Mouse (Mus musculus) MEL (cell line): ENCODE measurements around the gene Olfr1043. TPM values are rescaled to one million over a fixed set of nuclear protein-coding genes. Genes with fewer than 3 reads are reported as not detected.

Source experiments
- DNase-seq: peaks from one replicate; pipeline ENCODE4 v3.0.0; 2011; ENCODE audit warnings: low read depth, low spot score
- H3K27ac ChIP-seq: 2 replicates; pipeline ENCODE4 v1.5.1; 2012; ENCODE audit warnings: low read depth, mild to moderate bottlenecking, control low read depth, low read length, moderate library complexity; ENCODE audit not compliant: control insufficient read depth
- H3K27me3 ChIP-seq, 2 experiments: fragments of 150-350 bp in 1 of 2; sonication (generic) in 1 of 2; 2 replicates each; pipeline ENCODE4 v1.6.1; 2012; ENCODE audit warnings: low read length in 2 of 2, mild to moderate bottlenecking in 2 of 2, improper control_type of control experiment in 1 of 2, moderate library complexity in 1 of 2; ENCODE audit not compliant: insufficient read depth in 2 of 2, control insufficient read depth in 1 of 2
- H3K36me3 ChIP-seq, 2 experiments: 2 replicates each; pipeline ENCODE4 v1.6.1; 2012 to 2014; ENCODE audit warnings: low read length in 2 of 2, improper control_type of control experiment in 1 of 2, inconsistent platforms in 1 of 2, mild to moderate bottlenecking in 1 of 2; ENCODE audit not compliant: insufficient read depth in 2 of 2, control insufficient read depth in 1 of 2
- H3K4me1 ChIP-seq, 2 experiments: fragments of 150-350 bp in 1 of 2; sonication (generic) in 1 of 2; 2 replicates each; pipeline ENCODE4 v1.6.1; 2012; ENCODE audit warnings: low read length in 2 of 2, improper control_type of control experiment in 1 of 2, mild to moderate bottlenecking in 1 of 2; ENCODE audit not compliant: insufficient read depth in 2 of 2, control insufficient read depth in 1 of 2
- H3K4me3 ChIP-seq, 2 experiments: fragments of 150-350 bp in 1 of 2; sonication (generic) in 1 of 2; 2 replicates each; pipeline ENCODE4 v1.5.1; 2012; ENCODE audit warnings: low read depth in 2 of 2, low read length in 2 of 2, mild to moderate bottlenecking in 2 of 2, moderate library complexity in 2 of 2, control low read depth in 1 of 2, improper control_type of control experiment in 1 of 2; ENCODE audit not compliant: control insufficient read depth in 1 of 2, insufficient read depth in 1 of 2
- H3K79me2 ChIP-seq: 2 replicates; pipeline ENCODE4 v1.6.1; 2012; ENCODE audit warnings: mild to moderate bottlenecking, low read length, moderate library complexity; ENCODE audit not compliant: control insufficient read depth, poor library complexity, insufficient read depth
- H3K9ac ChIP-seq: 2 replicates; pipeline ENCODE4 v1.6.1; 2012; ENCODE audit warnings: low read depth, mild to moderate bottlenecking, control low read depth, low read length, moderate library complexity; ENCODE audit not compliant: control insufficient read depth, poor library complexity, severe bottlenecking
- H3K9me3 ChIP-seq: fragments of 150-350 bp; sonication (generic); replicated peaks from 2 replicates; pipeline ENCODE4 v1.6.1; 2012; ENCODE audit warnings: mild to moderate bottlenecking, low read length, improper control_type of control experiment, moderate library complexity; ENCODE audit not compliant: insufficient read depth
- CHD1 ChIP-seq: IDR thresholded peaks from 2 replicates; pipeline ENCODE4 v1.6.1; 2012; ENCODE audit warnings: low read depth, mild to moderate bottlenecking, inconsistent platforms, low read length, improper control_type of control experiment
- CHD2 ChIP-seq: IDR thresholded peaks from 2 replicates; pipeline ENCODE4 v1.6.1; 2011; ENCODE audit warnings: low read length, improper control_type of control experiment
- EP300 ChIP-seq, 2 experiments: IDR thresholded peaks; 2 replicates each; pipeline ENCODE4 v1.6.1; 2011; ENCODE audit warnings: improper control_type of control experiment in 2 of 2, low read length in 2 of 2, low read depth in 1 of 2, mild to moderate bottlenecking in 1 of 2
- GABPA ChIP-seq: IDR thresholded peaks from 2 replicates; pipeline ENCODE4 v1.6.1; 2012; ENCODE audit warnings: low read depth, mild to moderate bottlenecking, inconsistent platforms, low read length, improper control_type of control experiment, moderate library complexity
- GATA1 ChIP-seq: IDR thresholded peaks from 2 replicates; pipeline ENCODE4 v1.6.1; 2011; ENCODE audit warnings: low read depth, low read length, improper control_type of control experiment
- HCFC1 ChIP-seq: IDR thresholded peaks from 2 replicates; pipeline ENCODE4 v1.6.1; 2012; ENCODE audit warnings: low read depth, mild to moderate bottlenecking, inconsistent platforms, low read length, improper control_type of control experiment, moderate library complexity
- JUND ChIP-seq: IDR thresholded peaks from 2 replicates; pipeline ENCODE4 v1.6.1; 2011; ENCODE audit warnings: low read depth, mild to moderate bottlenecking, improper control_type of control experiment, low read length
- MAZ ChIP-seq: IDR thresholded peaks from 2 replicates; pipeline ENCODE4 v1.6.1; 2012; ENCODE audit warnings: low read depth, mild to moderate bottlenecking, inconsistent platforms, low read length, improper control_type of control experiment
- MXI1 ChIP-seq: IDR thresholded peaks from 2 replicates; pipeline ENCODE4 v1.6.1; 2011; ENCODE audit warnings: mild to moderate bottlenecking, low read depth, low read length, improper control_type of control experiment
- MYB ChIP-seq: IDR thresholded peaks from 2 replicates; pipeline ENCODE4 v1.6.1; 2011; ENCODE audit warnings: mild to moderate bottlenecking, low read depth, low read length, improper control_type of control experiment
- MYC ChIP-seq: IDR thresholded peaks from 2 replicates; pipeline ENCODE4 v1.6.1; 2011; ENCODE audit warnings: low read depth, mild to moderate bottlenecking, low read length, improper control_type of control experiment, moderate library complexity
- NRF1 ChIP-seq: IDR thresholded peaks from 2 replicates; pipeline ENCODE4 v1.6.1; 2014; ENCODE audit warnings: low read depth, mild to moderate bottlenecking, inconsistent platforms, low read length, improper control_type of control experiment, moderate library complexity; ENCODE audit not compliant: poor library complexity, insufficient read depth, severe bottlenecking
- POLR2A ChIP-seq, 2 experiments: IDR thresholded peaks; 2 replicates each; pipeline ENCODE4 v1.6.1; 2011 to 2012; ENCODE audit warnings: low read length in 2 of 2, mild to moderate bottlenecking in 2 of 2, control low read depth in 1 of 2, improper control_type of control experiment in 1 of 2, low read depth in 1 of 2, moderate library complexity in 1 of 2; ENCODE audit not compliant: control insufficient read depth in 1 of 2, insufficient read depth in 1 of 2, poor library complexity in 1 of 2
- SIN3A ChIP-seq: IDR thresholded peaks from 2 replicates; pipeline ENCODE4 v1.6.1; 2012; ENCODE audit warnings: low read length, improper control_type of control experiment, inconsistent platforms
- SMC3 ChIP-seq: IDR thresholded peaks from 2 replicates; pipeline ENCODE4 v1.6.1; 2011; ENCODE audit warnings: low read depth, low read length, improper control_type of control experiment
- TCF12 ChIP-seq: IDR thresholded peaks from 2 replicates; pipeline ENCODE4 v1.6.1; 2014; ENCODE audit warnings: low read depth, mild to moderate bottlenecking, inconsistent platforms, low read length, improper control_type of control experiment, moderate library complexity
- UBTF ChIP-seq: IDR thresholded peaks from 2 replicates; pipeline ENCODE4 v1.6.1; 2012; ENCODE audit warnings: low read depth, mild to moderate bottlenecking, inconsistent platforms, low read length, improper control_type of control experiment, moderate library complexity, borderline replicate concordance; ENCODE audit not compliant: insufficient read depth
- ZKSCAN1 ChIP-seq: IDR thresholded peaks from 2 replicates; pipeline ENCODE4 v1.6.1; 2012; ENCODE audit warnings: low read depth, mild to moderate bottlenecking, inconsistent platforms, low read length, improper control_type of control experiment, moderate library complexity
- ZNF384 ChIP-seq: IDR thresholded peaks from 2 replicates; pipeline ENCODE4 v1.6.1; 2012; ENCODE audit warnings: low read depth, mild to moderate bottlenecking, inconsistent platforms, low read length, improper control_type of control experiment
- polyA plus RNA-seq, 2 experiments: library from polyadenylated mRNA; stranded (reverse) in 1 of 2; unstranded in 1 of 2; fragments of >175 nt in 1 of 2; fragments of >200 nt in 1 of 2; gene quantifications; 2 replicates each; pipeline versions ENCODE4 v1.2.1 to v1.2.4; 2012; ENCODE audit warnings: low replicate concordance in 2 of 2, low read depth in 1 of 2; ENCODE audit not compliant: insufficient read length in 2 of 2, insufficient read depth in 1 of 2, missing spikeins in 1 of 2
- total RNA-seq: library from RNA; depleted of rRNA; stranded (reverse); fragments of 300-350 nt; gene quantifications from 2 replicates; pipeline ENCODE4 v1.2.3, GENCODE M21; 2012

Olfr1043 gene
- total and polyA plus RNA-seq, 3 experiments, result not detected

DNA sequence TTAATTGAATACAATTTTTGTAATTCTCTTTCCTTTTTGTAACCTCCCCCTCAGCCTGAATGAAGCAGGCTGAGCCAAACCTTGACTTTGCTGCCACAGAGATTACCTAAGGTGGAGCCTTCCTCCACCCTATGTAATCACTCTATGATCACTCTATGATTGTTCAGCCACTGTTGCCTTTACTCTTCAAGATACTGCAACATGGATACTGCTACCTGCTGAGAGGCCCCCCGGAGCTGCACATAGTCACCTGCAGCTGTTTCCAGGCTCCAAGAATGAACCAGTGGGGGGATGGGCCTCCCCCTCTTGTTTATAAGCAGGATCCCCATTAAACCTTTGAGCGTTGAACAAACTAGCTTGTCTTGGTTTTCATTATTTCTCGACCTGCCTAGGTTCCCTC lies 12.6 kb upstream of the Olfr1043 start:
- no peaks in the 10 kb centered on the region for H3K9me3 ChIP-seq
- no peaks in the 10 kb centered on the region for H3K79me2 ChIP-seq
- no peak for TF ChIP-seq SIN3A
- TF ChIP-seq CHD2, result no peak
- no peak for TF ChIP-seq MXI1
- no peak for TF ChIP-seq JUND
- no peak for TF ChIP-seq UBTF
- no peak for TF ChIP-seq NRF1
- no peak for TF ChIP-seq MYC
- TF ChIP-seq MAZ, result no peak
- no peak for TF ChIP-seq MYB
- TF ChIP-seq, all 39 proteins: peak for 0
- no peak for DNase-seq
- H3K36me3 ChIP-seq, result no peaks in the 10 kb centered on the region
- no peaks in the 10 kb centered on the region for H3K27me3 ChIP-seq
- H3K4me3 ChIP-seq, result no peak overlapping the region
- H3K27ac ChIP-seq, result no peak overlapping the region
- H3K9ac ChIP-seq, result no peak overlapping the region
- no peaks in the 10 kb centered on the region for H3K4me1 ChIP-seq

DNA sequence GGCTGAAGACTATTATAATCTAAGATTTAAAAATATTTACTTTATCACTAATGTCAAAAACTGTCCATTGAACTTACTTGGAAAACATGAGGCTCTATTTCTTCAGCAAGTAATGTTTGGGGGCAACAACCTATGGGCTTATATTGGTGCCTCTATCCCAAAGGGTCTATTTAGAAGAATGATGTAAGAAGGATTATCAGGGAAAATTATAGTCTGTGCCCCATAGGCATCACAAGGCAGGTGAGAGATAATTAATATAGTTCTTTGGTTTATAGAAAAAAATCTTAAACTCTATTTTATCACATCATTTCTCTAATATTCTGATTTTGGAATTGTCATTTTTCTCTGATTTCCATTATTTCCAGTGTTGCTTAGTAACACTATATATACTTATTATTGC lies 10.4 kb upstream of the Olfr1043 start, which contains the start of gene Olfr1044:
Gene Olfr1044, minus strand, starts transcription at position 101 of the 400 bp plus-strand sequence.
- Histone ChIP-seq H3K9me3 (no peaks in the 10 kb centered on the region), H3K4me3 (no peak within 1 kb of the TSS), H3K36me3 (no peaks in the 10 kb centered on the region), H3K9ac (no peak within 1 kb of the TSS), H3K27me3 (no peaks in the 10 kb centered on the region), H3K4me1 (no peaks in the 10 kb centered on the region), H3K27ac (no peak within 1 kb of the TSS), H3K79me2 (no peaks in the 10 kb centered on the region)
- no peak for DNase-seq
- no peak for TF ChIP-seq GABPA
- TF ChIP-seq JUND, result no peak
- TF ChIP-seq TCF12, result no peak
- no peak for TF ChIP-seq EP300 (IDR thresholded peaks at IDR 0.05; ENCODE audit: low read depth in 1 of 2, low read length in 2 of 2)
- no peak for TF ChIP-seq MXI1
- no peak for TF ChIP-seq ZNF384
- TF ChIP-seq POLR2A (IDR thresholded peaks at IDR 0.05; ENCODE audit: control insufficient read depth in 1 of 2, insufficient read depth in 1 of 2, low read depth in 1 of 2, low read length in 2 of 2, poor library complexity in 1 of 2), result no peak
- no peak for TF ChIP-seq ZKSCAN1
- TF ChIP-seq HCFC1, result no peak
- TF ChIP-seq SMC3, result no peak
- TF ChIP-seq CHD1, result no peak
- TF ChIP-seq GATA1, result no peak
